Mouse (Mus musculus): Measurements from ENCODE around the gene Cd55.

DNA sequence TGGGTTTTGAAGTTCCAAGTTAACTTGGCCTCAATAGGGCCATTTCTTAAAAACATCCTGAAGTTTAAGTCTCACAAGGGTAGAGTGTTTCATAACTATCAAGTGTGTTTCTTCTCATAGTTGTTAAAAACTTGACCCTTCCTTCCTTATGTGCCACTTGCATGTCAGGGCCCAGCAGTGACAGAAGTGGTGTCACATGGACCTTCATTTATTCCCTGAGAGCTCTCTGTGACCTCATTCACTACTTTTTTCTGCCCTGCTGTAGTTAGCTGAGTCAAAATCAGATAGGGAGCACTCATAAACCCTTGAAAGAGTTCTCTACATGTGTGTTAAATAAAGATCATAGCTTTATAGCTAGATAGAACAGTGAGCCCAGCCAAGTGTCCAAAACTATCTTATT lies 1.6 kb upstream of the Cd55 start:
- no peak for TF ChIP-seq CTCF (IDR thresholded peaks at IDR 0.05; ENCODE audit: low read depth, low read length)
- TF ChIP-seq TAL1 (conservative IDR thresholded peaks at IDR 0.05; ENCODE audit: low read depth, low read length), result no peak
- no peak for TF ChIP-seq GATA1 (IDR thresholded peaks at IDR 0.05; ENCODE audit: borderline replicate concordance, low read length)
